Mouse (Mus musculus): ENCODE results near the gene Fcmr.

- TF ChIP-seq CTCF (IDR thresholded peaks at IDR 0.05; ENCODE audit: low read depth) = no peak
- TF ChIP-seq EP300 (IDR thresholded peaks at IDR 0.05; ENCODE audit: low read depth) = no peak
Observed at GRCm38 (mm10) chr1:130821911-130822625, 43.4 kb upstream of the Fcmr start.

All from heart, postnatal 0 days (tissue).